Mouse (Mus musculus) A20 (cell line): ENCODE results near the gene Pla1a.
"Not testable (repeated sequence)": the region's sequence is repeated elsewhere in the genome, so short reads cannot be mapped to it uniquely, and the experiment has no call there.

Experiments
- DNase-seq: peaks from one replicate; pipeline ENCODE4 v3.0.0-alpha.2; 2011; ENCODE audit warnings: low read depth, low spot score

Gene Pla1a

DNA sequence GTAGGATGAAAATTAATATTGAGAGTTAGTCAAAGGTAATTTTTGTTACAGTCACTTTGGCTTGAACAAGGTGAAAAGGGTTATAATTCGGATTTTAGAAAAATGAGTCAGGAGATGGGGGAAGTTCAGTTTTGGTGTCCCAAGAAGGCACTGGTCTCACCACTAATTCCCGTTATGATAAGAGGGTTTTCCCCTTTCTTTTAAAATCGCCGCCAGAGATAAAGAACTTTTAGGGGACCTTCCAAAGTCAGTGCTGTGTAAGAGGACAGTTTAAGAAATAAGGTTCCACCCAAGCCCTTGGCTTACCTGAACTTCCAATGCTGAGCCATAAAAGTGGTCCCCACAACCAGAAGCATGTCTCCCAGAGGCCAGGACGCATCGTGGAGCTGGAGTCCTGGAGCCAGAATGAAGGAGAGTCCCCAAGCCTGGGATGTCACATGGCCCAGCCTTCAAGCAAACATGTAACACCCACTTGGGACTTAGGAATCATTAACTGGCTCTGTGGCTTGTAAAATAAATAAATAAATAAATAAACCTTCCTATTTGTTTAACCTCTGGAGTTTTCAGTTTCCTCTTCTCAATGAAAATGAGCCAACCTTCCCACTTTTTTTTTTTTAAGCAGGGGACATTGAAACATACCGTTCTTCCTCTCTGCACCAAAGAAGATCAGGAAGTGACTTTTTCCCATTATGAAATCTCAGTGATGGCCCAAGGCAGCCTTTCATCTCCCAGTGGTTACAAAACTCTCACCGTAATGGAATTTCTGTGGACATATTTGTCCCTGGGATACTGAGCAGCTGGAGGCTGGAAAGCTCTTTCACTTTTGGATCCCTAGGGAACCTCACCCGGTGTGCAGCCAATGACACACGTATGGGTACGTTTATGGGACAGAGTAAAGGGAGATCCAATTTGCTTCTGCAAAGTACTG, at the start of gene Pla1a:
Gene Pla1a, minus strand, starts transcription at position 648 of the 928 bp plus-strand sequence.
- peak; percentile 16 for DNase-seq

DNA sequence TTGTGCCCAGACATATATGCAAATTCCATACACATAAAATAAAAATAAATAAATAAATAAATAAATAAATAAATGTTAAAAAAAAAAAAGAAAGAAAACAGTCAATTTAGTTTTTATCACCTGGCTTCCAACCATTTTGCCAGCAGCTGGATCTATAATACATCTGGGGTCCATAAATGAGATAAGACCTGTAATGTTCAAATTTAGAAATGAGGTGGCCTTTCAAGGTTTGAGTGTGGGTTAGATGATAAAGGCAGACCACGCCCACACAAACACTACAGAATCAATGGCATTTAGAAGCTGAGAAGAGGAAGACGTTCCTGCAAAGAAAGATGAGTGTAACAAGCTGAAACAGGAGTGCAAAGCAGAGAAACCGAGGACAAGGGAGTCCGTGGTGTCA, 48.4 kb upstream of the Pla1a start:
- no peak for DNase-seq

- no peak for DNase-seq
Measured at GRCm38 (mm10) chr16:38478296-38478695, 45.4 kb upstream of the Pla1a start.

DNA sequence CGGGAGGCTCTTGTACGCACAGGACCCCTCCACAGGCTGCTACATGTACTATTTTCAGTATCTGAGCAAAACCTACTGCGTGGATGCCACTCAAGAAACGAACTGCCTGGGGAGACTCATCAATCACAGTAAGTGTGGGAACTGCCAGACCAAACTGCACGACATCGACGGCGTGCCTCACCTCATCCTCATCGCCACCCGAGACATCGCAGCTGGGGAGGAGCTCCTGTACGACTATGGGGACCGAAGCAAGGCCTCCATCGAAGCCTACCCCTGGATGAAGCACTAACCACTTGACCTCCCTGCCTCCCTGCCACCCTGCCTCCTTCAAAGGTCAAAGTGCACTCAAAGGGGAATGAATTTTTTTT, 44.3 kb upstream of the Pla1a start:
- not testable (repeated sequence) for DNase-seq

- DNase-seq: peak; percentile 84
Measured at GRCm38 (mm10) chr16:38476312-38477240, 43.6 kb upstream of the Pla1a start.

DNA sequence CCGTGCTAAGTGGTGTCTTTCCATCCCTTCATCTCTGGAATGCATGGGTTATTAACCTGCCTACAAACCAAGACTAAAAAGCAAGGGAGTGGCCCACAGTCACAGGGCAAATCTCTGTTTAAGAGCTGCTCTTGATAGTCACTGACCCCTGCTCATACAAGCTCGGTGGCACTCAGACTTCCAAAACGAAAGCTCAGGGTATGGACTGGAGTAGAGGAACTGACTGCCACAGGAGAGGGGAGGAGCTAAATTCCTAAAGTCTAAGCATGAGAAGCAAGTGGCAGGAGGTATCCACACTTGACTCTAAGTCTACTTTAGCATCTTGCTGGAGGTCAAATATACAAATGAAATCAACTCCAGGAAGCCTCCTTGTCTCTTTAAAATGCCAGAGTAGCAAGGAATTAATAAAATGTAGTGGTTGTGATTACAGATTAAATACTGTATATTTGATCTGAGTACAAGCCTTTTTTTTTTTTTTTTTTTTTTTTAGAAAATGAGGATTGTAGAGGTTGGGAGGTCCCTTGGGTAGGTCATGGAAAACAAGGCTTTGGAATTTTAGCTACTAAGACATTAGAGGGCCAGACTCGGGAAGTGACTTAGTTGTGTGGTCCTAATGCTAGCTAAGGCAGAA, 42.9 kb upstream of the Pla1a start:
- DNase-seq: peak; percentile 41

- no peak for DNase-seq
Measured at GRCm38 (mm10) chr16:38474677-38475286, 41.8 kb upstream of the Pla1a start.

GRCm38 (mm10) chr16:38473661-38474060, 40.7 kb upstream of the Pla1a start:
- no peak for DNase-seq

GRCm38 (mm10) chr16:38472507-38472873, 39.5 kb upstream of the Pla1a start:
- no peak for DNase-seq

GRCm38 (mm10) chr16:38471697-38472506, 39.0 kb upstream of the Pla1a start:
- DNase-seq: no peak

DNA sequence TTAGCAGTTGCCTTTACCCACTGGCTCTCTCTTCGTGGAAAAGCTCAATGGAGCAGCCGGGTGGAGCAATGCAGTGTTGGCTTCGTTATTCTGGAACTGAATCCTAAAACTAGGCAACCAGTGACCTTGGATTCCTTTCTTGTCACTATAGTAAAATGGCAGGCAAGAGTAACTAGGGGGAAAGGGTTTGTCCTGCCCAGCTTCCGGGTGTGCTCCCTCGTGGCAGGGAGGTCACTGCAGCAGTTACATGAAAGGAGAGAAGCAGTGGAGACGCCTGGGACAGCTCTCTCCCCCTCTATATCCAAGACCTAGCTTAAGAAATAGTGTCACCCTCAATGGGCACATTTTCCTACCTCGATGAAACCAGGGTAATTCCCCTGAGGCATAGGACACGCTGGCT, 36.5 kb upstream of the Pla1a start:
- no peak for DNase-seq

GRCm38 (mm10) chr16:38468706-38469018, 35.7 kb upstream of the Pla1a start:
- no peak for DNase-seq

DNA sequence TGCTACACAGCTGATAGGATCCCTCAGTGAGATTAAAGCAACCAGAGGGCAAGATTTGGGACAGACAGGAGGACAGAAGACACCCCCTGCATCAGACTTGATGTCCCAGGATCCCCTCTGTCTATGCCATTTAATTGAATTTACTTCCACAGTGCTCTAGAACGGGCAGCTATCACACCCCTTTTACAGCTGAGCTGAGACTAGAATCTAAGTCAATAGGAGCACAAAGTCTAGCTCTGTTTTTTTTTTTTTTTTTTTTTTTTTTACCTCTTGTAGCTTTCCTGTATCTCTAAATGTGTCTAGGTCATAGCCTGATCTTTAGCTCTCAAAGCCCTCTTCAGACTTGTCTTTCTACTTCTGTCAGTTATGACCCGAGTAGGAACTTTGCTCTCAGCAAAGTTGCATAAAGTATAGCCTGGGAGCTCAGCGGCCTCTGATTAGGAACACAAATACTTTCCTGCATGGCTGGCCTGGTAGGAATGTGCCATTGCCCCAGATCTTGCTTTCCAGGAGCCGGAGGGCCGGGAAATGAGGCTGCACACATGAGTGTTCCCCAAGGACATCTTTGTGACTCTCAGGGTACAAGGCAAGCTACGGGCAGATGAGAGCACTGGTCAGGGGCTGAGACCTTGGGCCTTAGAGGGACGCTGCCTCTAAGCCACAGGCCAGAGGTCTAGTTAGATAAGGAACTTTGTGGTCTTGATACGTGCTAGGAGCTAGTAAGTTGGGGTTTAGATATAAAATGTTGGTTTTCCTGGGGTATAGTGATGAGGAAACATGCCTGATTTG, 35.2 kb upstream of the Pla1a start:
- no peak for DNase-seq

DNA sequence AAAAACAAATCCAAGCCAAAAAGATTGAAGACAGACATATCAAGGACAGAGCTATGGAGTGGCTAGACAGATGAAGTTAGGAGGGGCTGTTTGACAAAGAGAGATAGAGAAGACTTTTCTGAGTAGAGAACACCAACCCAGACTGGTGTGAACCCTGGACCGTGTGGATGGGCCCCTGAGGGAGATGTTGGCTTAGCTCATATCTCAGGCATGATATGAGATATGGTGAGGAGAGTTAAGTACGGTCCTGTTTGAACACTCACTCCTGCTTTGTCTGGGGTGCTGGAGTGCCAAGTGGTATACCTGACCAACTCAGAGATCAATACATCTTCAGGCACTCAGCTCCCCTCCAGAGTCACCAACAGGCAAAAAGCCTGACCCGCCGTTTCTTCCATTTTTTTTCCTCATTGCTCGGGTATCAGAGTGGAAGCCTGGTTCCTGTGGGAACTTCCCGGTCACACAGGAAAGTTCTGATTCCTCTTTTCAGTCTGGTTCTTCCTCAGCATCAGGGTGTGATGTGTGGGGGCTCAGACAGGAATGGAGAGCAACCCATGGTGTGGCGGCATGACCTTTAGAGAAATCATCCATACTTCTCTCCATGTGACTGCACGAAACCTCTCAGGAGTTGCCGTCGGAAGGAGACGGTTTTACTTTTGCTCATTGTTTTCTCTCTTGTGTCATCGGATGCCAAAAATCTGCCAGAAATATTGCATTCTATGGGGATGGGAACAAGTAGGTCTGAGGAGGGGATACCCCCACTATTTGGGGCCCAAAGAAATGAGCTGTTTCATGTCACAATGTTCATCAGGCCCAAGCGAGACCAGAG, 34.4 kb upstream of the Pla1a start:
- DNase-seq: no peak

DNA sequence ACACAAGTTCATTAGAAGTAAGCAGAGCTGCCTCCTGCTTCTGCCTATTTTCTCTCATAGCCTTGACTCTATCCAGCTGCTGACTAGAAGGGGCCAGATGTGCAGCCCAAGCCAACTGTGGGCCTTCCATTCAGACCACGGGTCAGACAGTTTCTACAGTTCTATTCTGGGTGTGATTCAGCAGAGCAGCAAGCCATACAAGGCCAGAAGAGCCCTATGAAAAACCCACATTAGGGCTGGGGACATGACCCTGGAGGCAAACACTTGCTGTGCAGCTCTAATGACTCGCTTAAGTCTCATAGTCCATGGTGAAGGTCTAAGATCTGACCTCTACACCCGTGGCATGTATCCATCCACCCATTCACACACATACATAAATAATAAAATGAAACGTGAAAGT, 33.1 kb upstream of the Pla1a start:
- DNase-seq: no peak

DNA sequence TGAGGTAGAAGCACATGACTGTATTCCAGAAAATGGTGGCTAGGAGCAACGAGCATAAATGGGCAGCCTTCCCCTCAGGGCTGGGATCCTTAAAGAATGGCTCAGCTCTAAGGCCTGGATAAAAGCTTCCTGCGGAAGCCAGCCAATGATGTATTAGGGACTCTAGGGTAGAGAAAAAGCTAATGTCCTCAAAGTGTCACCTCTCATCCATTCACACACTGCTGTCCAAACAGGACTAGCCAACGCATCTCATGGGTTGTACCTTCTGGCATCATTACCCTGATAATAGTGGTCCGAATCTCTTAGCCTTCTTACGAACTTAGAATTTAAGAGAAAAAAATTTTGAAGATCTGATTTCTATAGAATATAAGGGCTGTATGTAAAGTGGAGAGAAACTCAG, 30.4 kb upstream of the Pla1a start:
- DNase-seq: no peak

GRCm38 (mm10) chr16:38462161-38462560, 29.2 kb upstream of the Pla1a start:
- DNase-seq: peak; percentile 60

GRCm38 (mm10) chr16:38461749-38462148, 28.8 kb upstream of the Pla1a start:
- peak; percentile 62 for DNase-seq

GRCm38 (mm10) chr16:38459990-38460389, 27.0 kb upstream of the Pla1a start:
- no peak for DNase-seq
